Mouse (Mus musculus) bone marrow, adult 2 months (tissue): ENCODE data around the gene Wrnip1.

Experiments used
- CTCF ChIP-seq: fragments of 200-500 bp; IDR thresholded peaks from 2 replicates; pipeline ENCODE4 v1.5.1; 2011; ENCODE audit warnings: low read length, control low read depth; ENCODE audit not compliant: control insufficient read depth, insufficient read depth
- POLR2A ChIP-seq: fragments of 200-500 bp; IDR thresholded peaks from 2 replicates; pipeline ENCODE4 v1.6.1; 2011; ENCODE audit warnings: low read depth, mild to moderate bottlenecking, control low read depth, low read length, borderline replicate concordance; ENCODE audit not compliant: control insufficient read depth

DNA sequence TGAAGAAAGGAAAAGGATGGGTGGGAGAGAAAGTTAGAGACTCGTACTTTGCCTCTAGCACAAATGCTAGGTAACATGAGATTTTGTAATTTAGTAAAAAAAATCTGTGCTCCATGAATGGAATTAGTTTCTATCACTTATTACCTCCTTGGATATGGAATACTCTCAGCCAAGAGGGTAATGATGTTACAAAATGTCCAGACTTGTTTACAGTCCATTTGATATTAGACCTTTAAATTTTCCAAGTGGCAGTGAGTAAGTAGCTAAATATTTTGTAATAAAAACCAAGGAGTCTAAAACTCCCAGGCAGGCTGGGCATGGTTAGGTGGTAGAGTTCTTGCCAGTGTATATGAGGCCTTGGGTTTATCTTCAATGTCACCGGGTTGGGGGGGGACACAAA, 14.3 kb upstream of the Wrnip1 start:
- no peak for TF ChIP-seq CTCF
- no peak for TF ChIP-seq POLR2A
